Mouse (Mus musculus) liver, adult 2 months (tissue): ENCODE results near the gene Snph. TPM values are rescaled to one million over a fixed set of nuclear protein-coding genes. Genes with fewer than 3 reads are reported as not detected.

Source experiments
- DNase-seq: peaks from one replicate; pipeline ENCODE4 v3.0.0-alpha.2; 2011; ENCODE audit warnings: low read depth, low spot score; ENCODE audit errors: extremely low read depth
- H3K27ac ChIP-seq: fragments of 200-500 bp; replicated peaks from 2 replicates; pipeline ENCODE4 v1.5.1; 2012; ENCODE audit warnings: low read depth, mild to moderate bottlenecking, control low read depth, inconsistent platforms, low read length; ENCODE audit not compliant: insufficient read depth
- H3K27me3 ChIP-seq: fragments of 200-500 bp; 2 replicates; pipeline ENCODE4 v1.6.1; 2012; ENCODE audit warnings: mild to moderate bottlenecking, moderate library complexity, low read length, inconsistent platforms; ENCODE audit not compliant: control insufficient read depth, insufficient read depth
- H3K36me3 ChIP-seq: fragments of 200-500 bp; 2 replicates; pipeline ENCODE4 v1.6.1; 2012; ENCODE audit warnings: low read length, inconsistent platforms; ENCODE audit not compliant: control insufficient read depth, insufficient read depth
- H3K4me1 ChIP-seq: fragments of 200-500 bp; 2 replicates; pipeline ENCODE4 v1.6.1; 2011; ENCODE audit warnings: low read length; ENCODE audit not compliant: control insufficient read depth, insufficient read depth
- H3K4me3 ChIP-seq: fragments of 200-500 bp; 2 replicates; pipeline ENCODE4 v1.5.1; 2011; ENCODE audit warnings: low read depth, mild to moderate bottlenecking, control low read depth, low read length, moderate library complexity; ENCODE audit not compliant: insufficient read depth
- H3K79me2 ChIP-seq: fragments of 200-500 bp; 2 replicates; pipeline ENCODE4 v1.6.1; 2012; ENCODE audit warnings: inconsistent platforms, mild to moderate bottlenecking, low read length, moderate library complexity; ENCODE audit not compliant: control insufficient read depth, insufficient read depth
- H3K9ac ChIP-seq: fragments of 200-500 bp; 2 replicates; pipeline ENCODE4 v1.6.1; 2012; ENCODE audit warnings: low read depth, mild to moderate bottlenecking, control low read depth, inconsistent platforms, low read length
- CTCF ChIP-seq: fragments of 200-500 bp; IDR thresholded peaks from 2 replicates; pipeline ENCODE4 v1.5.1; 2011; ENCODE audit warnings: low read depth, low read length, control low read depth
- POLR2A ChIP-seq: fragments of 200-500 bp; IDR thresholded peaks from 2 replicates; pipeline ENCODE4 v1.6.1; 2011; ENCODE audit warnings: low read length, control low read depth; ENCODE audit not compliant: insufficient read depth; ENCODE audit errors: extremely low read depth
- WGBS: fragments of 180-500 bp; shearing (Covaris S2); methylation state at CpG from one replicate; pipeline ENCODE4 v1.1.7; 2018; 5-methylcytosine and 5-hydroxymethylcytosine counted together
- polyA plus RNA-seq: library from polyadenylated mRNA; depleted of rRNA; stranded (reverse); fragments of >200 nt; gene quantifications from 2 replicates; pipeline ENCODE4 v1.2.3, GENCODE M21; 2012
- total RNA-seq: library from RNA; depleted of rRNA; stranded (reverse); fragments of >200 nt; gene quantifications from 2 replicates; pipeline ENCODE4 v1.2.3, GENCODE M21; 2014

The Snph gene
- total and polyA plus RNA-seq, 2 experiments = 0.09 TPM; not detected in 1

DNA sequence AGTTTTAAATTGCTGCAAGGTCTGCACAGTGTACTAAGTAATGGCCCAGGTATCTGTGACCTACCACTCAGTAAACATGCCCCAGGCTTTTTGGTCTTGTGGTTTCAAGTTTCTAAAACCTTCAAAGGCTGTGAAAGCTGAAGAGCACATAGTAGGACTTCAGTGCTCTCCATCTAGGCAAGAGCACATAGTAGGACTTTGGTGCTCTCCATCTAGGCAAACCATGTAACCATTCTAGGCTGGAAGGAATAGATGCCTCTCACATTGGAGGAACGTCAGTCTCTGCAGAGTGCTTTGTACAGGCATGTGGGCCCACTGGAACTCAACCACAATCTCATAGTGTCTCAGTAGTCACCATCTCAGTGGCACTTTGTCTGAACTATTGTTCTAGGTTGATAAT, 68.4 kb downstream of the Snph start:
- no peak for DNase-seq
- Histone ChIP-seq H3K4me1 (peaks cover 6% of the 10 kb centered on the region), H3K4me3 (no peak overlapping the region), H3K27ac (no peak overlapping the region), H3K9ac (no peak overlapping the region), H3K79me2 (no peaks in the 10 kb centered on the region), H3K36me3 (peaks cover 15% of the 10 kb centered on the region), H3K27me3 (no peaks in the 10 kb centered on the region)
- WGBS = 97% methylated on average over 1 of the region's 1 CpGs
- TF ChIP-seq CTCF (no peak), POLR2A (no peak)

DNA sequence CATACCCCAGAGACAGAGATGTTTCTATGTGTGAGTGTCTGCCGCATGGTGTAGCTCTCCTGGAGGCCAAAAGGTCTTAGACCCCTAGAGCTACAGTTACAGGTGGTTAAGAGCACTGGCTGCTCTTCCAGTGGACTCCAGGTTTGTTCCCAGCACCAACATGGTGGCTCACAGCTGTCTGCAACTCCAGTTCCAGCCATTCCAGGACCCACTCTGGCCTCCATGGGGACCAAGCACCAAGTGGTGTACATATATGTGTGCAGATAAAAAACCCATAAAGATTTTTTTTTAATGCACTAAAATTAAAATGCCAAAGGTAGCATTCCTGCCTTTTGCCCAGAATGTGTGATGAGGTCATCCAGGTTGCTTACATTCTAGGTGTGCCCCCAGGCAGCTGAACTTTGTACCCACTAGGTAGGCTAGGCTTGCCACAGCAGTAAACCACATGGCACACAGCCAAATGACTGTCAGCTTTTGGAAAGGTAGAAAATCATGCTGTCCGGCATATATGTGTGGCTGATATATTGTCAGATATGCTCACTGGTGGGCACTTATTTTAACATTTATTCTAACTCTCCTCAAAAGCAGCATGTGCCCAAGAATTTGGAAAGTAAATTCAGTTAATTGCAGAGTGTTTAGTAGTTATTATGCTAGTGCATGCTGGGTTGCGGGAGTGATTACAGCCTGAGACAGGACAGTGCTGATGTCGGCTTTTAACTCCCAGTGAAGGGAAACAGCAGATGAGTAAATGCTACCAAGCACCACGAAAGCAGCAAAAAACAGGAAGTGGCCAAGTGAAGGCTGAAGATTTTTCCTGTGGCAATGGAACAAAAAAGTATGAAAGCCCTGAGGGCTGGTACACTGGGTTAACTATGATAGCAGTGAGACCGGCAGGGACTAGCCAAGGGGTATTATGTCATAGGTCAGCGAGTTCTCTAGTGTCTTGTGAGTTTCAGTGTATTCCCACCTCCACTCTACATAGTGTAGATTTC, 69.2 kb downstream of the Snph start:
- TF ChIP-seq POLR2A (no peak), CTCF (no peak)
- DNase-seq = peak; percentile 75
- Histone ChIP-seq H3K79me2 (no peaks in the 10 kb centered on the region), H3K9ac (no peak overlapping the region), H3K4me1 (peaks cover 6% of the 10 kb centered on the region), H3K27me3 (no peaks in the 10 kb centered on the region), H3K4me3 (no peak overlapping the region), H3K36me3 (peaks cover 22% of the 10 kb centered on the region), H3K27ac (no peak overlapping the region)
- 40% methylated on average over 7 of the region's 7 CpGs for WGBS

DNA sequence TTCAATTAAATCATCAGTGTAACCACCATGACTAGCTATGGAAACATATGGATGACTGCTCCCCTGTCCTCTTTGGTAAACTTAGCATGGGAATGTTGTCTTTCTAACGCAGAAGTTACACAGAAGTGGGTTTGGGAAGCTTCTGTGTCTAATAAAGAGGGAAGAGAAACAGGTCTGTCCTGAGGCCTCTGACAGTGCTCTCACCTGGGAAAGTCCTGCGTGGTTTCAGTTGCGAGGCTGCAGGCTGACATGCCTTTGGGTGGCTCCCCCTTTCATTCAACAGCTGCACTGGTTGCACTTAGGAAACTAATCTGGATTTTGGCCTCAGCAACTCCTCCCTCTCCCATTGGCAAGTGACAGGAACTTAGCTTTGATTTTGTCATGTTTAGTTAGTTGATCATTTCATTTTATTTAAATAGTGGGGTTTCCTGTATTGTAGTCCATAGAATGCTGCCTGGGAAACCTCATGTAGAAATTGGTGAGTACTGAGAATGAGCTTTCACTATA, 82.7 kb downstream of the Snph start:
- H3K36me3 ChIP-seq = peaks cover 7% of the 10 kb centered on the region
- no peak overlapping the region for H3K4me3 ChIP-seq
- WGBS = 85% methylated on average over 3 of the region's 3 CpGs
- peaks cover 10% of the 10 kb centered on the region for H3K79me2 ChIP-seq
- H3K27me3 ChIP-seq = no peaks in the 10 kb centered on the region
- DNase-seq = no peak
- 0 out of 2 replicates have a peak, but pooled peaks cover 2% of the 10 kb centered on the region for H3K4me1 ChIP-seq
- TF ChIP-seq CTCF (no peak), POLR2A (no peak)
- no peak overlapping the region for H3K27ac ChIP-seq
- H3K9ac ChIP-seq = no peak overlapping the region

DNA sequence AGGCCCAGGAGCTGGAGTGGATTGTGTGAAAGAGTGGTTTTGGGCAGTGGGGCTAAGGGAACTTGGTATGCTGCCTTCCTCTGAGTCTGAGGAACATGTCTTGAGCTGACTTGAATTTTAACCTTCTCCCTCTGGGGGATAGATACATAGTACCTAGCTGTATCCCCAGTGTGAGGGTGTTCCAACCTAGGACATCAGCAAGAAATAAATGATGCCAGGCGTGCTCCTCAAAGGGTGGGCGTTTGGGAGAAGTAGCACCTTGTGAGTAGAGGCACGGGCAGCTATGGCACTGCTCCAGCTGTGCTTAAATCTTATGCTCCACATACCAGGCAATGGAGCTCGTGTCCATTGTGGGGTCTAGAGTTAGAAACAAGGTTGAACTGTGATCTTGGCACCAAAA, 85.8 kb downstream of the Snph start:
- Histone ChIP-seq H3K4me1 (0 out of 2 replicates have a peak, but pooled peaks cover 2% of the 10 kb centered on the region), H3K79me2 (peaks cover 12% of the 10 kb centered on the region), H3K27me3 (no peaks in the 10 kb centered on the region), H3K4me3 (no peak overlapping the region), H3K36me3 (peaks cover 2% of the 10 kb centered on the region), H3K9ac (no peak overlapping the region), H3K27ac (no peak overlapping the region)
- TF ChIP-seq CTCF = no peak
- TF ChIP-seq POLR2A = no peak
- DNase-seq = no peak
- 93% methylated on average over 4 of the region's 4 CpGs for WGBS

DNA sequence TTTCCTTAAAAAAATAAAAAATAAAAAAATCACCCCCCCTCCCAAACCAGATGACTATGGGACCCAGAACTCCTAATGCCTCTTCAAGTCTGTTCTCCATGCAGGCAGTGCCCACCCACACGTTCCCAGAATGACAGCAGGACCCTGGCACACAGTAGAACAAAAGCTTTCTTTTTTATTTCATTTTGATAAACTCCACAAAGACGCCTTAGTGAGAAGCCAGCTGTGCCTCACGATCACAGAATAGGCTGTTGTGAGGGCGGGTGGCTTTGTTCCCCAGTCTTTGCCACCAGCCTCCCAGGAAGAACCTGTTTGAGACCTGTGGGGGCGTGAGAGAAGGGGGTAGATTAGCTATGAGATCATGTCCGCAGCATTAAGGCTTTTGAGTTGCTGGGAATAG, 87.7 kb downstream of the Snph start:
- no peak for DNase-seq
- Histone ChIP-seq H3K36me3 (no peaks in the 10 kb centered on the region; the same call in 1 of the 2 replicates), H3K27me3 (no peaks in the 10 kb centered on the region), H3K4me1 (0 out of 2 replicates have a peak, but pooled peaks cover 2% of the 10 kb centered on the region), H3K27ac (no peak overlapping the region), H3K4me3 (no peak overlapping the region), H3K9ac (no peak overlapping the region), H3K79me2 (peaks cover 10% of the 10 kb centered on the region)
- TF ChIP-seq CTCF (no peak), POLR2A (no peak)
- 74% methylated on average over 6 of the region's 6 CpGs for WGBS
